Mouse (Mus musculus) v-Abl transformed pro-B cells (cell line): ENCODE data around the gene Rbfox1.

Experiments
- in situ Hi-C, 2 experiments: fragments of 400-800 bp; cut with MboI; formaldehyde crosslinking; loops; one replicate each; pipeline ENCODE4 v1.15.1; 2025; ENCODE audit not compliant: unreplicated experiment in 2 of 2

Gene Rbfox1

GRCm38 (mm10) chr16:6206431-6206830 is 321.3 kb downstream of the Rbfox1 start:
- in situ Hi-C loops: no loop called here

- in situ Hi-C loops: no loop called here
Measured at GRCm38 (mm10) chr16:6212916-6213315, 327.8 kb downstream of the Rbfox1 start.

GRCm38 (mm10) chr16:6227449-6227848 is 342.3 kb downstream of the Rbfox1 start:
- in situ Hi-C loops: no loop called here

- in situ Hi-C loops: no loop called here
Measured at GRCm38 (mm10) chr16:6232966-6233365, 347.8 kb downstream of the Rbfox1 start.

- in situ Hi-C loops: no loop called here
Measured at GRCm38 (mm10) chr16:6241393-6241792, 356.2 kb downstream of the Rbfox1 start.

- in situ Hi-C loops: no loop called here
Measured at GRCm38 (mm10) chr16:6242468-6242867, 357.3 kb downstream of the Rbfox1 start.

- in situ Hi-C loops: no loop called here
Measured at GRCm38 (mm10) chr16:6247569-6247968, 362.4 kb downstream of the Rbfox1 start.

GRCm38 (mm10) chr16:6264557-6264956 is 379.4 kb downstream of the Rbfox1 start:
- in situ Hi-C loops: no loop called here

- in situ Hi-C loops: no loop called here
Measured at GRCm38 (mm10) chr16:6265610-6266009, 380.5 kb downstream of the Rbfox1 start.

- in situ Hi-C loops: no loop called here
Measured at GRCm38 (mm10) chr16:6271596-6272370, 386.6 kb downstream of the Rbfox1 start.

GRCm38 (mm10) chr16:6283496-6283895 is 398.3 kb downstream of the Rbfox1 start:
- in situ Hi-C loops: no loop called here

GRCm38 (mm10) chr16:6284317-6284716 is 399.2 kb downstream of the Rbfox1 start:
- in situ Hi-C loops: no loop called here

GRCm38 (mm10) chr16:6287699-6288098 is 402.5 kb downstream of the Rbfox1 start:
- in situ Hi-C loops: no loop called here

GRCm38 (mm10) chr16:6300112-6300511 is 415.0 kb downstream of the Rbfox1 start:
- in situ Hi-C loops: no loop called here

GRCm38 (mm10) chr16:6303082-6303481 is 417.9 kb downstream of the Rbfox1 start:
- in situ Hi-C loops: no loop called here

- in situ Hi-C loops: no loop called here
Measured at GRCm38 (mm10) chr16:6309940-6310339, 424.8 kb downstream of the Rbfox1 start.

GRCm38 (mm10) chr16:6310744-6311678 is 425.9 kb downstream of the Rbfox1 start:
- in situ Hi-C loops: no loop called here

- in situ Hi-C loops: no loop called here
Measured at GRCm38 (mm10) chr16:6313689-6314088, 428.5 kb downstream of the Rbfox1 start.

- in situ Hi-C loops: no loop called here
Measured at GRCm38 (mm10) chr16:6324832-6325231, 439.7 kb downstream of the Rbfox1 start.

GRCm38 (mm10) chr16:6331400-6331939 is 446.3 kb downstream of the Rbfox1 start:
- in situ Hi-C loops: no loop called here

- in situ Hi-C loops: no loop called here
Measured at GRCm38 (mm10) chr16:6333273-6333672, 448.1 kb downstream of the Rbfox1 start.
